Mouse (Mus musculus): Measurements from ENCODE around the gene Trappc6a.
A peak's percentile ranks its signal among the peaks of the same experiment; 100 is the strongest.
"Not testable (repeated sequence)": the region's sequence is repeated elsewhere in the genome, so short reads cannot be mapped to it uniquely, and the experiment has no call there.

Gene Trappc6a

DNA sequence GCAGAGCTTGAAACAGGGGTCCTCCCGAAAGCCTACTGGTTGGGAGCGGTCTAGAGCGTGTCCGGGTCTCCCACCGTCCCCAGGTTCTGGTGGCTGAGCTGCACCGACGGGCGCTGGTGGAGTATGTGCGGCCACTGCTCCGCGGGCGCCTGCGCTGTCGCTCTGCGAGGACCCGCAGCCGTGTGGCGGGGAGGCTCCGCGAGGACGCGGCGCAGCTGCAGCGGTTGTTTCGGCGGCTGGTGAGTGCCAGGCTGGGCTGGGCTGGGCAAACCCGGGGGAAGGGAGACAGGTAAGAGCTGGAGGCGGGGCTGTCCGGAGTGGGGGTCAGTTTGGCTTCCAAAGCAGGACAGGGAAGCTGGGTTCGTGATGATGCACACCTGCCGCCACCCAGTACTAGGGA, 18.7 kb upstream of the Trappc6a start:
- DNase-seq (ENCODE audit: low spot score): no peak

DNA sequence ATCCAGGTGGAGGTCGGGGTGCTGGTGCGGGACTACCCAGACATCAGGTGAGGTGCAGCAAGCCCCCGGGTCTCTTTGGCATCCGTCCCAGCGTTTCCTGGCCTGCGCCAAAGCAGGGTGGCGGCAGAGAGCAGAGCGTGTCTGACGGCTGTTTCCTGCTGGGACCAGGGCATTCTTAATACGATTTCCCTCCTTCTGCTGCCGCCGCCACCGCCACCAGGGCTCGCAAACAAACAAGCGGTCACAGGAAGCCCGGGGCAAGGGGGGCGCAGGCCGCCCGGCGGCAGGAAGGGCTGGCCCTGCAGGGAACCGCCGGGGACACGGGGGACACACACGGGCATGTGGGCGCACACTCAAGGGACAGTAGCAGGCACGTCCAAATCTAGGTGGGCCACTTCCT, 16.5 kb upstream of the Trappc6a start:
- peak; percentile 40 for DNase-seq (ENCODE audit: low spot score)

DNA sequence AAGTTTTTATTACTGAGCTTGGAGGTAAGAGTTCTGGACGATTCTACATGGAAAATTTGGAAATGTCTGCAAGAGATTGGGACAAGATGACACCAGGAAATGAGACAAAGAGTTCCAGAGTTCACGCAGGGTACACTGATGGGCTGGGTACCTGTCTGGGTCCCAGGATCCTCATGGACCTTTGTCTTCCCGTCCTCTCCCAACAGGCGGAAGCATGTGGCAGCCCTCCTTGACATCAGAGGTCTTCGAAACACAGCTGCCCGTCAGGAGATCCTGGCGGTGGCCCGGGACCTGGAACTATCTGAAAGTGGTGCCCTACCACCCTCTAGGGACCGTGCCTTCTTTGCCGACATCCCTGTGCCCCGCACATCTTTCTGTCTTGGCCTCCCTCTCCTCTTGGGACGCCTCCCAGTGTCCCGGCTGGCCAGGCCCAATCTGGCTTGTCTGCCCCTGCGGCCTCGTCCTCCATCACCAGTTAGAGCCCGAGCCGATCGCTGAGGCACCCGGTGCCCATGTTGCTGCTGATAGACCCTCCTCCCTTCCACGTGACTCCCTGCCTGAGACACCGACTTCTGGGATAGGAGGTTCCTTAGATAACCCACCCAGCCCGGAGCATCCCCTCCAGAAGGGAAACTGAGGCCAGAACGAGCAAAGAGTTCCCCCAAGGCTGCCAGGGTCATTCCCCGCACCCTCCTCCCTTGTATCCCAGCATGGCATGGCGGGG, 13.3 kb upstream of the Trappc6a start:
- DNase-seq (ENCODE audit: low spot score): no peak

DNA sequence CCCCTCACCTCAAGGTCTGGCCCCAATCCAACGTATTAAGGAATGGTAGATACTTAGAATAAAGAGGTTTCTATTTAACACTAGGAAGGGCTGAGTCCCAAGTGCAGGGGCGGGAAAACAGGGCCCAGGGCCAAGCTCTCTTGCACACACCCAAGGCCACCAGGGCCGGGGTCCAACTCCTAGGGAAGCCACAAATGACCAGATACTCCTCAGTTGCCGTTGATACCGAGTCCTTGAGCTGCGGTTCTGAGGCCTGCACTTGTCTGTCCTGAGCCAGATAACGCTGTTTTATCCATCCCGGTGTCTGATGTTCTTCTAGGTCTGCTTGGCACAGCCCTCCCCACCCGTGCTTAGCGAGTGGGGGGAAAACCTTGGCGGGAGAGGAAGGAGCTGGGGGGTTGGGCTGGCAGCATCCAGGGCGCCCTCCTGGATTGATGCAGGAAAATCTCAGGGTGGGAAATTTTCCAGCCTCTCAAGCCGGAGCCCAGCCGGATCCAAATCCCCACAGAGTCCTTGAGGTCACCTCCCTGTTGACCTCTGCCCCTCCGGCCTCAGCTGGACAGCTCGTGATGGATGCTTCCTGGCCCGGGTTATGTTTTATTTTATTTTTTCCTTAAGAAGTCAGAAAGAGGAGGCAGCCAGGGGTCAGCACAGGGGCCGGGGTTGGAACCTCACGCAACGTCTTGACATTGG, 12.5 kb upstream of the Trappc6a start:
- DNase-seq (ENCODE audit: low spot score): no peak

DNA sequence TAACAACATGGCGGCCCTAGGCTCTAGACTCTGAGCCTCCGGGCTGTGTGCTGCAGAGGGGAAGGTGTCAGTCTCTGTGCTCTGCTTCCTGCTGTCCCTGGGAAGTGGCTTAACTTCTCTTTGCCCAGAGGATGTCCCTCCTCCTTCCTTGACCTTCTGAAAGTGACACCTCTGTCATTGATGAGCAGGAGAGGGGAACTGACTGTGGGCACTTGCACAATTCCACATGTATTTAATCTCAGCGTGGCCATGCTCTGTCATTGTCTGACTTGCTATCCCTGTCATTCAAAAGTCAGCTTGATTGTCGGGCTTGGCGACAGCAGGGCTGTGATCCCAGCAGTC, 12.0 kb upstream of the Trappc6a start:
- DNase-seq (ENCODE audit: low spot score): no peak

DNA sequence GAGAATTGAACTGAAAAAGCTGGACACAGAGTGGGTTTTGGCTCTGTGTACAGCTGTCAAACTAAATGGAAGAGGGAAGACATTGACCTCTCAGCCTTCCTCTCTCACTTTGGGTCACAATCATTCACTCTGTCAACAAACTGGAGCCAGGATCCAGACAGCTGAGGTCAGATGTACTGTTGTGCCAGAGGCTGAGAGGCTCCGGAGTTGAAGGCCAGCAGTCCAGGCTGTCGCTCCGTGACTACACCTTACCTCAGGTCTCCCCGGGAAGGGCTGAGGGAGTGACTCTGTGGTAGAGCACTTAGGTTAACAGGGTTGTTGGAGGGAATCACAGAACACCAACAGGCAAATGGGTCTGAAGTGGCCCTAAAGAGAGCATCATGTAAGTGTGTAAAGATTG, 9.9 kb upstream of the Trappc6a start:
- no peak for DNase-seq (ENCODE audit: low spot score)

DNA sequence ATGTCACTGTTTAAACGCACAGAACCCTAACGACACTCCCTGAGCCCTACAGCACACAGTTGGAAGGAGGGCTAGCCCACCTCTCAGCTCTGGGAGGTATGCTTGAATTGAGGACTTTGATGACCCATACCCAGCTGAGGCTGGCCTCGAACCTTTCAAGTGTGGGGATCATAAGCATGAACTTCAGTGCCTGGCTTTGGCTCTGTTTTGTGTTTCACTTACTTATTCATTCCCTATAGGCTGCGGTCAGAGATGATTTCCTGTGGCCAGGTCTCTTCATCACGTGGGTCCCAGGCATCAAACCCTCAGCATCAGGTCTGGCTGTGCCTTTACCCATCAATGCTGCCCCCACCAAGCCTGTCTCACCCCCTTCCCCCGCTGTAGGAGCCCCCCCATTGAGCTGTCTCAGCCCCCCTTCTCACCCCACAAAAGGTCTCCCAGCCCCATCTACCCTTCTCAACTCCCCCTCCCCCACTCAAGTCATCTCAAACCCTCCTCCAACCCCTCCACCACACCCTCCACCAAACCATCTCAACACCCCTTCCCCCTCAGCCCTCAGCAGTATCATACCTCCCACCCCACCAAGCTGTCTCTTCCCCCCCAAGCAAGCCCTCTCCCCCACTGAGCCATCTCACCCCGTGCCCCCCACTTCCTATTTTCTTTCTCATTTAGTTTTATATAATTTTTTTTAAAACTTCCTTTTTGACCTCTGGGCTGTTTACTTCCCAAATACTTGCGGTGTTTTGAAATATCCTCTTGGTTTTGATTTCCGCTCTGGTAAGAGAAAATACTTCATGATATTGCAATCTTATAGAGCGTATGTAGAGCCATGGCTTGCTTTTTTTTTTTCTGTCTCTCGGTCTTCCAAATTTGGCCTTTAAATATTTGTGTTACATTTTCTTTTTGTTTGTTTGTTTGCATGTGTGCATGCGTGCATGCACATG, 7.5 kb upstream of the Trappc6a start:
- no peak for DNase-seq (ENCODE audit: low spot score)

DNA sequence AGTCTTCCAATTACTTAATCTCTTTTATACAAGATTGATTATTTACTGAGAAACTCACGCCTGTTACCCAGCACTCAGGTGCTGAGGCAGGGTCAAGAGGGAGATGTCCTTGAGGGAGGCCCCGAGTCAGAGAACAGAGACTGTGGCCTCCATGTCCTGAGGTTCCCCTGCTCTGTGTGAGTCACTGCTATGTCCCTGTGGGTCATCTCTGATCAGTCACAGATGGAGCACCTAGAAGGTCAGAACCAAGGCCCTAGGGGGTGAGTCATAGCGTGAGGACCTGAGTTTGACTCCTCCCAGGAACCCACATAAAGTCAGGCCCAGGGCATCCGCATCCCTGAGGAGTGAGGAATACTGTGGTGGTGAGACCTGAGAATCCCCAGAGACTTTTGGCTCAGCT, 6.5 kb upstream of the Trappc6a start:
- DNase-seq (ENCODE audit: low spot score): no peak

DNA sequence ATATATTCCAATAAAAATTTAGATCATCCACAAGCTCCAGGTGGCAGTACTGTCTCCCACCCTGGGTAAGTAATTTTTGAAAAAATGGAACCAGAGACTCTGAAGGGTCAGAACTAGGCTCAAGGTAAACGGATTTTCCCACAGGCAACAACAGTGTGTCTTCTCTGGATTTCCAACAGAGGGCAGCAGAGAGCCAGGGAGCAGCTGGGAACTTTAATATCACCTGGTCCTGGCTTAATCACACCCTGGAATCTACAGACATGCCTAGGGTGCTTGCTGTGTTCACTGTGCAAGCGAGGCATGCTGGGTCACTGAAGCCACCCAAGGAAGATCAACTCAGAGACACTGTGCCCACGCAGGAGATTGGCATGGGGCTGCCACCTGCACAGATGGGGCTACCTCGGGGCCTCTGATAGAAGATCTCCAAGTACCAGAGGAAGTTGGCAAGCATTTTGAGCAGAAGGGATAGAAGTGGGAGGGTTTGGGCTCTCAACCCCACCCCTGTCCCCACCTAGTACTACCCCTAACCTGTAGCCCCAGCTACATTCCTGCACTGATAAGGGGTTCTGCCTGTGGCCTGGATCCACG, 4.6 kb upstream of the Trappc6a start:
- peak; percentile 34 for DNase-seq (ENCODE audit: low spot score)

DNA sequence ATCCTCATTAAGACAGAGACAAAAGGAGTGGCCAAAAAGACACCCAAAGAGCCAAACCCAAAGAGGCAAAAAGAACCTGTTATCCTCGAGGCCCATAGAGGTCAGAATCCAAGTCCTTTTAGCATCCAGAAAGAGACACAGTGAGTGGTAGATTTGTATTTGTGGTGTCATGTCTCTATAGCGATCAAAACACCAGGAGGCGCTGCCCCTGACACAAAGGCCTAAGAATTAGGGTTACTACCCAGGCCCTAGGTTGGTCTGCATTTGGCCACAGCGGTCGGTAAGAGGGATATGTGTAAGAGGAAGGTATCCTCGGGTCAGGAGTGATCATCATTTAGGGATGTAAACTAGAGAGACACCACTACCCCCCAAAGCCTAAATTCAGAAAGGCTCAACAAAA, 1.9 kb upstream of the Trappc6a start:
- DNase-seq (ENCODE audit: low spot score): peak; percentile 11

DNA sequence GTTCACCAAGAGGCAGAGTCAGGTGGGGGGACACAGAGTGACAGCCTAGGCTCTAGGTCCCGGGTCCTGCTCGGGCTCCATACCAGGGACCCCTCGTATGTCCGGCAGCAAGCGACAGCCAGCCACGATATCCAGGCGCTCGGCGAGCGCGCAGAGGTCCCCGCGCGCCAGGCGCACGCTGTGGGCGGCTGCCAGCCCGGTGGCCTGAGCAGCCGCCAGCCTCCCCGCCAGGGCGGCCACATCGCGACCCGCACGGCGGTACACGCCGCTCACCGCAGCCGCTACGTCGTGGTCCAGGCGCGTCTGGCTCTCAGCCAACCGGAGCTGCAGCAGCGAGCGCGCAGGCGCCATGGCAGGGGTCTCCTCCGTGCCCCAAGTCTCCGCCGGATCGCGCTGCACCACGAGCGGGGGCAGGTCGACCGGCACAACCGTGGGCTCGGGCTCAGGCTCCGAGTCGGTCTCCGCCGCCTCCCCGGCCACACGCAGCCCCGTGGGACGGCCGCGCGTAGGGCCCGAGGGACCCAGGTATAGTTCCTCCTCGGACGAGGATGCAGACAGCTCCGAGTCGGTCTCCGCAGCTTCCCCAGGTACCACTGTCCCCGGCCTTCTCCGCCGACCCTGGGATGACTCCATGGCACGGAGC, 1.1 kb upstream of the Trappc6a start:
- peak; percentile 36 for DNase-seq (ENCODE audit: low spot score)

DNA sequence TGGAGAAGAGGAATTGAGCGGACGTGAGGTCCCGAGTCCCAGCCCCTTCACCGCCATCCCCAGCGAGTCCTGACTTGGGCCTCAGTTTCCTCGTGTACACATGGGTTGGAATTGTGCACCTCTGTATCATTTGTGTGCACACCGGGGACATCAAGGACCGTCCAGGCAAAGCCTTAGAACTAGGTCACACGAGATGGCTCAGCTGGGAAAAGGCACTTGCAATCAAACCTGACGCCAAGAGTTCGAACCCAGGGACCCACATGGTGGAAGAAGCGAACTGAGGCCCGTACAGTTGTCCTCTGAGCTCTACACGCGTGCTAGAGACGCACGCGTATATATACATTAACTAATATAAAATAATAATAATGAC, 598 bp upstream of the Trappc6a start:
- no peak for DNase-seq (ENCODE audit: low spot score)

DNA sequence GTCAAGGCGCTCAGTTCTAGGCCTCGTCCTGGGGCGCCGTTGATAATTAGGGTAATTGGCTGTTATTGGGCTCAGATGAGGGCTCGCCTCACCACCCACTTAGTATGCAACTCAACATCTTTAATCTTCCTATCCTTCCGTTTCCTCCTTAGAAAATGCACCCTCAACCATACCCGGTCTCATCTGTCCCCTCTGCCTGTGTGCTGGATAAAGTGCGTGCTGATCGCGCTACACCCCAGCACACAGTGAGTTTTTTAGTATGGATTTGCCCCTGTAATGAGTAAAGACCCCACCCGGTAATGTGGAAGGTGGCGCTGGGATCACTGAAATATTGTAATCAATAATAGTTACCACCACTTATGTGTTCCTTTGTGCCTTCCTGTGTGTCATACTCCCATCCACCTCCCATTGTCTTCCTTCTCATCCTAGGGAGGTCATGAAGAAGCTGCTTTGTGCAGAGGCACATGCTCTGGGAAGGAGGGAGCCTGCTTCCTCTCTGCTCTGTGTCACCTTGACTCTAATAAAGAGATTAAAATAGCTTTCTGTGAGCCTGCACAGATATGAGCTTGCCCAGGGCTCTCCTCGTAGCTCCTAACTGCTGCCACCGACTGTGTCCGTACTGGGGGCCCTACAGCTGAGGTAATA, 851 bp downstream of the Trappc6a start:
- DNase-seq (ENCODE audit: low spot score): peak; percentile 27

DNA sequence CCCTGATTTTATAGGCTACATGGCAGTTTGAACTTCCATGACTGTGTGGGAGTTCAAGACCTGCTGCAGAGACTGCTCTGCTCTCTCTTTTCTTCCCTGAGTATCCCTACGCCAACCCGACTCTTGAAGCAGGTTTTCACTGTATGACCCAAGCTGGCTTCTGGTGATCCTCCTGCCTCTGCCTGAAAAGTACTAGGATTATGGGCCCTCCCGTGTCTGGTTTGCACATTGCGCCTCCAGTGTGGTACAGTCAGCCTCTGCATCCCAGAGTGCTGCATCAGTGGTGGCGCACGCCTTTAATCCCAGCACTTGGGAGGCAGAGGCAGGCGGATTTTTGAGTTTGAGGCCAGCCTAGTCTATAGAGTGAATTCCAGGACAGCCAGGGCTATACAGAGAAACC, 1.6 kb downstream of the Trappc6a start:
- no peak for DNase-seq (ENCODE audit: low spot score)

DNA sequence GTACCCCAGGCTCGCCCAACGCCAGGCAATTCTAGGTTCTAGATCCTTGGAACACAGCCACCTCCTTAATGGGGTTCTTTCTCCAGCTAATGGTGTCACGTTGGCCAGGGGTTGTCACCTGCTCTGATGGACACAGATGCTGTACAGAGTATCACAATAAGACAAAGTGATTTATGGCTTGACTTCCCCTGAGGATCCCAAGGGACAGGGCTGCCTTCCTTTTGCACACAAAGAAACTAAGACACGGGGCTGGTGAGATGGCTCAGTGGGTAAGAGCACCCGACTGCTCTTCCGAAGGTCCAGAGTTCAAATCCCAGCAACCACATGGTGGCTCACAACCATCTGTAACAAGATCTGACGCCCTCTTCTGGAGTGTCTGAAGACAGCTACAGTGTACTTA, 3.7 kb downstream of the Trappc6a start:
- not testable (repeated sequence) for DNase-seq (ENCODE audit: low spot score)

DNA sequence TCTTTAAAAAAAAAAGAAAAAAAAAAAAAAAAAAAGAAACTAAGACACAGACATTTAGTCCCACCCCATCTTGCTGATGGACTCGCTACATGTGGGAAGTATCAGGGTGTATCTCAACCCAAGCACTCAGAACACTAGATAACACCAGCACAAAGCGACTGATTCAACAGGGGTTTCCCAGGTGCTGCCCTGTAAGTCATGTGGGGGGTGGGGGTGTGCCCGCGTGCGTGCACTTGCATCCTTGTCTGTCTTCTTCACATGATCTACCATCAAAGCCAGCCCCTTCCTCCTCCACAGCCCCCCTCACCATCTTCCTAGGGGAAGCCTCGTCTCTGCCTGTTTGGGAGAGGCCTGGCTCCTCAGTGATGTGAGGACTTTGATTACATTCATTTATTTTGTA, 4.2 kb downstream of the Trappc6a start:
- DNase-seq (ENCODE audit: low spot score): no peak

DNA sequence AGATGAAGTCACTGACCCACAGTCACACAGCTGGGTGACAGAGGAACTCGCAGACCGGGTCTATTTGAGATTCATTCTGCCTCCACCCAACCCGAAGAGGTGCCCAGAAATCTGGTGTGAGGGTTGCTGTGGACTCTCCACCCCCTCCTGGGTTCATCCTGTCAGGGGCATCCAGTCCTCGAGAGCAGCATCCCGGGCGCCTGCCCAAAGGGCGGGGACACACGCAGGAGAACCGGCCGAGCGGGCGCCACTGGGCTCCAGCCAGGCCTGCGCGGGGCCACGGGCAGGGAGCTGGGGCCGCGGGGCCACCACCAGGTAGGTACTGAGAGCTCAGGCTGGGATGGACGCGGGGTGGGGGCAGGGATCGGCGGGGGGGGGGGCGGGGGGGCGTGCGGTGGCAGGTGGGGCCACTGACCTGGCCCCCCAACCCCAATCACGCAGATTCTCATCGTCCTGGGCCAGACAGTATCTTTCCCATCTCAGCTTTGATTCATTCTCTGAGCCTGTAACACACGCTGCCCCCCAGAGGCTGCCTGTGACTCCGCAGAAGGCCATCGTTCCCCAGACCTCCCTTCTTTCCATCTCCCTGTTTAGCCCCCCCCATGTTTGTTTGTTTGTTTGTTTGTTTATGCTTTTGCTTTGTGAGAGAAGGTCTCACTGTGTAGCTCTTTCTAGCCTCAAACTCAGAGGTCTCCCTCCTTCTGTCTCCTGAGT, 9.6 kb downstream of the Trappc6a start, which contains the start of gene Nkpd1:
Gene Nkpd1, plus strand, starts transcription at position 187 of the 714 bp plus-strand sequence.
- DNase-seq (ENCODE audit: low spot score): no peak

DNA sequence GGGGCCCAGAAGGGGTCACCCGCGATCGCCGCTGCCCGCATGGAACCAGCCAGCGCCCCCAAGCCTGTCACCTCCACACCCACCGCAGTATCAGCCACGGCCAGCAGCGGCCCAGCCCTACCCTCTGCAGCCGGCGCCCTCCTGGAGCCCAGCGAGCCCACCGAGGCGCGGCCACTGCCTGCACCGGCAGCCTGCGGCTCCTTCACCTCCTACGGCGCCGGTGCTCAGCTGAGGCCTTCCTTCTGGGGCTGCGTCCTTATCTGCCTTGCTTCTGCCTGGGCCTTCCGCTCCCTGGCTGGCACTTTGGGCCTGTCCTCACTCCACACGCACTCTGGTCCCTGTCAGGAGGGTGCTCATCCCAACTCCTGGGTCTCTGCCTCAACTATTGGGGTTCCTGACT, 11.8 kb downstream of the Trappc6a start:
- no peak for DNase-seq (ENCODE audit: low spot score)

DNA sequence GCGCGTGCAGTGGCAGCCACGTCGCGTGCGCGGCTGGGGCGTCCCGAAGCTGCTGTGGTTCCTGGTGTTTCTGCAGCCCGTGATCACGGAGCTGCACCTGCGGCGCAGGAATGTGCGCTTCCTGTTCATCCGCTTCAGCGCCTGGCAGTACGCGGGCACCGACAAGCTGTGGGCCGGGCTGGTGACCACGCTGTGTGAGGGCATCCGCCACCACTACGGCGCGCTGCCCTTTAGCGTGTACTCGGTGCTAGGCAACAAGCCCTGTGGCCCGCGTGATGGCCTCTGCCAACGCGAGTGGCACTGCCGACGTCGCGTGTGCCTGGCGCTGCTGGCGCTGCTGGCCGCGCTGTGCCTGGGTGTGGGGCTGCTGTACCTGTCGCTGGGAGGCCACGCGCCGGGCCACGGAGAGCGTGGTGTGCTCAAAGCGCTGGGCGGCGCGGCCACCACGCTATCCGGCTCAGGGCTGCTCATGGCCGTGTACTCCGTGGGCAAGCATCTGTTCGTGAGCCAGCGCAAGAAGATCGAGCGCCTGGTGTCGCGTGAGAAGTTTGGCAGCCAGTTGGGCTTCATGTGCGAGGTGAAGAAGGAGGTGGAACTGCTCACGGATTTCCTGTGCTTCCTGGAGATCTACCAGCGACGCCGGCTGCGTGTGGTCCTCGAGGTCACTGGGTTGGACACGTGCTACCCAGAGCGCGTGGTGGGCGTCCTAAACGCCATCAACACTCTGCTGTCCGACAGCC, 15.0 kb downstream of the Trappc6a start:
- no peak for DNase-seq (ENCODE audit: low spot score)

Measured in MN1 (cell line).